Mouse (Mus musculus) liver, postnatal 0 days (tissue): ENCODE results near the gene Slc38a4. TPM values are rescaled to one million over a fixed set of nuclear protein-coding genes. Genes with fewer than 3 reads are reported as not detected.
A peak's percentile ranks its signal among the peaks of the same experiment; 100 is the strongest.

Experiments
- ATAC-seq: fragments of 200-750 bp; cut with Nextera tagmentation; 2 replicates; pipeline ENCODE4 v1.8.0; 2017; ENCODE audit warnings: mild to moderate bottlenecking, moderate library complexity
- DNase-seq: peaks from one replicate; pipeline ENCODE4 v3.0.0-alpha.2; 2016
- H3K27ac ChIP-seq: fragments of 300-500 bp; sonication (generic); 2 replicates; pipeline ENCODE4 v1.5.1; 2014; ENCODE audit warnings: antibody characterized with exemption, moderate library complexity, mild to moderate bottlenecking, low read depth
- H3K27me3 ChIP-seq: fragments of 300-500 bp; sonication (generic); 2 replicates; pipeline ENCODE4 v1.6.1; 2014; ENCODE audit warnings: low read length, control low read depth, mixed read lengths; ENCODE audit not compliant: insufficient read depth
- H3K36me3 ChIP-seq: fragments of 300-500 bp; sonication (generic); replicated peaks from 2 replicates; pipeline ENCODE4 v1.6.1; 2014; ENCODE audit warnings: mild to moderate bottlenecking, control low read depth, low read length, moderate library complexity, mixed read lengths; ENCODE audit not compliant: insufficient read depth
- H3K4me1 ChIP-seq: fragments of 300-500 bp; sonication (generic); 2 replicates; pipeline ENCODE4 v1.6.1; 2014; ENCODE audit warnings: antibody characterized with exemption, mild to moderate bottlenecking, control low read depth; ENCODE audit not compliant: insufficient read depth
- H3K4me2 ChIP-seq: fragments of 300-500 bp; sonication (generic); 2 replicates; pipeline ENCODE4 v1.6.1; 2014; ENCODE audit warnings: low read depth, mild to moderate bottlenecking, low read length, moderate library complexity, mixed read lengths
- H3K4me3 ChIP-seq: fragments of 300-500 bp; sonication (generic); 2 replicates; pipeline ENCODE4 v1.5.1; 2014; ENCODE audit warnings: low read depth, low read length
- H3K9ac ChIP-seq: fragments of 300-500 bp; sonication (generic); replicated peaks from 2 replicates; pipeline ENCODE4 v1.6.1; 2014; ENCODE audit warnings: mild to moderate bottlenecking, moderate library complexity
- H3K9me3 ChIP-seq: fragments of 300-500 bp; sonication (generic); 2 replicates; pipeline ENCODE4 v1.6.1; 2016; ENCODE audit warnings: mild to moderate bottlenecking, control low read depth, low read length, mixed read lengths
- CTCF ChIP-seq: sonication (generic); IDR thresholded peaks from 2 replicates; pipeline ENCODE4 v1.5.1; 2016; ENCODE audit warnings: antibody characterized with exemption, low read depth
- EP300 ChIP-seq: IDR thresholded peaks from 2 replicates; pipeline ENCODE4 v1.6.1; 2016; ENCODE audit warnings: antibody characterized with exemption, low read depth, mild to moderate bottlenecking
- WGBS: fragments of 180-500 bp; shearing (Covaris S2); extraction: QIAGEN DNeasy Blood & Tissue Kit; methylation state at CpG from one replicate; pipeline ENCODE4 v1.1.7; 2014; ENCODE audit not compliant: insufficient replicate concordance; 5-methylcytosine and 5-hydroxymethylcytosine counted together
- polyA plus RNA-seq: library from polyadenylated mRNA; unstranded; fragments of >200 nt; fragmentation: Nextera tagmentation; extraction: Ambion mirVana; gene quantifications from 2 replicates; pipeline ENCODE4 v1.2.1, GENCODE M21; 2015

Slc38a4 gene
- polyA plus RNA-seq, 1 experiment from 2014 or later, result 295 TPM

DNA sequence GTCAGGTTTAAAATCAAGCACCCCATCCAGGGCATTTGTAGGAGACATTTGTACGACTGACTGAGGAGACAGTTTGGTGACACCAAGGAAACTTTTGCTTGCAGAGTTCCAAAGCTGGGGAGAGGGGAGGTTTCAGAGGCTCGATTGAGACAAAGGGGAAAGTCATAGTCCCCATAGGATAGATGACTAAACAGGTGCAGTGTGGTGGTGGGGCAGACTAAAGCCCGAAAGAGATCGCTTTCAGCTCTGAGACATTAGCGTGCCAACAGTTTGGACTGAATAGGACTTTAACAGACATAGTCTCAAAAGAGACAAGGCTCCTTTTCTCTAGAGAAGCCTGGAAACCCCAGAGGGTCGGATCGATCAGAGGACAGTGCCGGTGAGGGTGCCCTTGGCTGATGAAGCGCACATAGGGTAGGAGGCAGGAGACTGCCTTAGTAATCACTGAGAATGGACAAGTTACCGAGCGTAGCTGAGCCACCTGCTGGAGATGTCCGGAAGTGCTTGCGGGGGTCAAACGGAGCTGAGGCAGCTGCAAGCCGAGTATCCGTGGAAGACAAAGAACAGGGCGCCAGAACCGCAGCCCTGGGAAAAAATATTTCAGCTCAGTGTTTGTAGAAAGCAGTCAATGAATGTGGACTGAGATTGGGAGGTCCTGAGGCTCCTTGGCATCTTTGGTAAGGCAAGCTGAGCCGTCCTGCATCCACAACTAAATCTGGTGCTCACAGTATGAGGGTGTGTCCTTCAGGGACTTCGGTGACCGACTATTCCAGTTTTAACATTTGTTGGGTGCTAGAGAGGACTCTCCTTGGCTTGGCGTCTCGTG is 102.4 kb downstream of the Slc38a4 start:
- no peak overlapping the region; the same call in 1 of the 2 replicates for H3K4me3 ChIP-seq
- H3K4me2 ChIP-seq, result peak overlapping the region; percentile 60
- no peak overlapping the region for H3K9ac ChIP-seq
- DNase-seq (peak; percentile 81), ATAC-seq (peak; percentile 67)
- no peaks in the 10 kb centered on the region for H3K4me1 ChIP-seq
- 25% methylated on average over 23 of the region's 23 CpGs for WGBS
- H3K9me3 ChIP-seq, result no peaks in the 10 kb centered on the region
- no peak overlapping the region for H3K27ac ChIP-seq
- TF ChIP-seq CTCF (peak; percentile 80), EP300 (no peak)
- no peaks in the 10 kb centered on the region for H3K27me3 ChIP-seq
- no peaks in the 10 kb centered on the region for H3K36me3 ChIP-seq

DNA sequence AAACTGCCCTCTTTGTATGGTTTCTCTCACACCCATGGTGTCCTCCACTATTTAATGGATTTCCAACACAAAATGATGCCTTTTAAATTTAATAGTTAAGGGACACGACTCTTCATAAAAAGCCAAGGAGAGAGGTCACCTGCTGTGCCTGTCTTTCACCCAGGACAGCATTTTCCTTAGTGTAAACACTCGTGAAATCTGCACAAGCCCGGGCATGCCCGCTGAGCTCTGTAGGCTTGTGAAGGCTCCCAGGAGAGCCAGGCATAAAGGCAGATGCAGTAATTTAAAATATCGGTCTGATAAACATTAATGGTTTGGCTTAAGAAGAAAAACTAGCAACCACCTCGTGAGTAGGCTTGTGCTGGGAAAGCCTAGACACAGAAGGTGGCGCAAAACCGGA is 103.3 kb downstream of the Slc38a4 start:
- ATAC-seq (no peak), DNase-seq (no peak)
- no peaks in the 10 kb centered on the region for H3K9me3 ChIP-seq
- no peak overlapping the region for H3K9ac ChIP-seq
- no peak overlapping the region for H3K4me3 ChIP-seq
- no peaks in the 10 kb centered on the region for H3K36me3 ChIP-seq
- WGBS, result 61% methylated on average over 8 of the region's 8 CpGs
- TF ChIP-seq CTCF (no peak), EP300 (no peak)
- H3K4me2 ChIP-seq, result no peak overlapping the region
- no peaks in the 10 kb centered on the region for H3K4me1 ChIP-seq
- no peaks in the 10 kb centered on the region for H3K27me3 ChIP-seq
- no peak overlapping the region for H3K27ac ChIP-seq

DNA sequence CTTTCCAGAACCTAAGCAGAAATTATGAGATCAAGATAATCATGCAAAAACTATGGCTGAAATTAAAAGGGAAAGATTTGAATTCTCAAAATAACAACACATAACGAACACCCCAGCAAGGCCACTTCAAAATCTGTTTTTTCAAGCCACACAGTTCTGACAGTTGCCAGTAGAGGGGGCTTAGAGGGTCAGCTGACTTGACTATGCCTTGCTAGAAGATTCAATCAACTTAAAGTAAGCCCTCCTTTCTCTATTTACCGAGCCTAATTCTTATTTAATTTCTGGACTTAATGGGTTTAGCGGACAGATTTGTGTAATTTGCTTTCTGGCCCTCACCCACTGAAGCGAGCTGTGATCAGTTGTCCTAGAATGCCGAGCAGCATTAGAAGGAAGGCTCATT is 104.0 kb downstream of the Slc38a4 start:
- DNase-seq, result no peak
- 64% methylated on average over 5 of the region's 5 CpGs for WGBS
- no peaks in the 10 kb centered on the region for H3K9me3 ChIP-seq

DNA sequence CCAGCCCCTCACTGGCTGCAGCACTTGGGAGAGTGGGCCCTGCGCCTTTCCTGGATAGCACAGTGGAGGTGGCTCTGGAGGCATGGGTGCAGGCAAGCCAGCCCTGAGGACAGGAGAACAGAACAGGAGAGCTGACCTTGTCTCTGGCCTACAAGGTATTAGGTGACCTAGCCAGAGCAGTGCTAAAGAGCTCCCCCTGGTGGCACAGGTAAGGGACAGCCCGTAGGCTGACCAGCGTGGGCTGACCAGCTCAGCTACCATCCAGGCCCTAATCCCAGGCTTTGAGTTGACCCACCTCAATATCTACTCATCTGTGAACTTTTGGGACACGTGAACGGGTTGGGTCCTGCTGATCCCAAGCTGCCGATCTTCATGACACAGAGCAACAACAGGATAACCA is 107.3 kb downstream of the Slc38a4 start:
- H3K4me1 ChIP-seq, result no peaks in the 10 kb centered on the region
- no peak overlapping the region for H3K27ac ChIP-seq
- H3K9me3 ChIP-seq, result no peaks in the 10 kb centered on the region
- no peak for TF ChIP-seq EP300
- peak; percentile 86 for TF ChIP-seq CTCF
- no peaks in the 10 kb centered on the region for H3K36me3 ChIP-seq
- ATAC-seq (peak; percentile 85), DNase-seq (peak; percentile 71)
- H3K27me3 ChIP-seq, result no peaks in the 10 kb centered on the region
- no peak overlapping the region for H3K9ac ChIP-seq
- no peak overlapping the region for H3K4me2 ChIP-seq
- 58% methylated on average over 6 of the region's 6 CpGs for WGBS
- no peak overlapping the region for H3K4me3 ChIP-seq

More for the DNA sequence above, 104.0 kb downstream of the Slc38a4 start:
- ATAC-seq, result no peak
- Histone ChIP-seq H3K4me1 (no peaks in the 10 kb centered on the region), H3K27ac (no peak overlapping the region), H3K9ac (no peak overlapping the region), H3K36me3 (no peaks in the 10 kb centered on the region), H3K27me3 (no peaks in the 10 kb centered on the region), H3K4me3 (no peak overlapping the region), H3K4me2 (no peak overlapping the region)
- TF ChIP-seq CTCF, result peak; percentile 36; the same call in 1 of the 2 replicates
- TF ChIP-seq EP300, result no peak

Other genes with a start within 250 kb of the Slc38a4 start
- 2.5 and 2.8 TPM in 2 replicates for gene Pced1b, start 191.2 kb upstream of the Slc38a4 start, polyA plus RNA-seq
- 2.9 and 3.0 TPM in 2 replicates for gene Amigo2, start 191.3 kb upstream of the Slc38a4 start, polyA plus RNA-seq